ENCODE assay signal across 14 mouse cellular contexts in genomic region chr19:44275418-44275817, GRCm38 (mm10). TPM values are rescaled to one million over a fixed set of nuclear protein-coding genes. Genes with fewer than 3 reads are reported as not detected.
"Had no signal": no experiment of that assay in that cellular context is flagged by ENCODE, and none has a peak within 500 bp of the region (broad histone marks: within the 10 kb centered on the region; RNA-seq: fewer than 3 reads in every experiment).

No protein-coding gene starts in this region.

- H3K27ac ChIP-seq: liver, embryonic 15.5 days; lung, embryonic 15.5 days; neural tube, embryonic 12.5 days had no signal

- H3K9ac ChIP-seq: liver, embryonic 15.5 days; liver, postnatal 0 days; lung, embryonic 15.5 days; neural tube, embryonic 12.5 days had no signal

- H3K4me2 ChIP-seq: liver, embryonic 15.5 days; lung, embryonic 15.5 days; midbrain, embryonic 11.5 days; neural tube, embryonic 12.5 days had no signal

- H3K9me3 ChIP-seq: liver, embryonic 15.5 days; lung, embryonic 15.5 days; neural tube, embryonic 12.5 days had no signal

- H3K36me3 ChIP-seq: liver, embryonic 15.5 days; lung, embryonic 15.5 days; neural tube, embryonic 12.5 days had no signal

- DNase-seq: liver, postnatal 0 days; lung, adult 2 months; lung, postnatal 10 days; lung, postnatal 4 days; midbrain, embryonic 14.5 days; right cerebral cortex, postnatal 14 days; thymus, adult 18-20 months; thymus, postnatal 14 days; thymus, postnatal 36 days had no signal

- H3K27me3 ChIP-seq: liver, embryonic 15.5 days; lung, embryonic 15.5 days; neural tube, embryonic 12.5 days had no signal

- ATAC-seq: liver, postnatal 0 days; midbrain, embryonic 16.5 days had no signal

- H3K4me3 ChIP-seq: liver, embryonic 15.5 days; lung, embryonic 15.5 days; neural tube, embryonic 12.5 days had no signal

RNA-seq across cellular contexts. Expression of gene Scd4, which starts 57.5 kb away (rescaled TPM):
- polyA plus RNA-seq: liver, embryonic 15.5 days; liver, postnatal 0 days; midbrain, embryonic 11.5 days had no signal
